Mouse (Mus musculus) cerebellum, adult 2 months (tissue): Measurements from ENCODE around the gene Tcf15. TPM values are rescaled to one million over a fixed set of nuclear protein-coding genes. Genes with fewer than 3 reads are reported as not detected.

Experiments used
- DNase-seq, 2 experiments: peaks; one replicate each; pipeline ENCODE4 v3.0.0; 2021
- H3K27ac ChIP-seq: fragments of 200-500 bp; 2 replicates; pipeline ENCODE4 v1.5.1; 2012; ENCODE audit warnings: low read length, control low read depth, inconsistent platforms; ENCODE audit not compliant: insufficient read depth
- H3K27me3 ChIP-seq: fragments of 200-500 bp; 2 replicates; pipeline ENCODE4 v1.6.1; 2012; ENCODE audit warnings: inconsistent platforms, mild to moderate bottlenecking, low read length, moderate library complexity; ENCODE audit not compliant: control insufficient read depth, insufficient read depth
- H3K4me1 ChIP-seq: fragments of 200-500 bp; 2 replicates; pipeline ENCODE4 v1.6.1; 2011; ENCODE audit warnings: low read length; ENCODE audit not compliant: control insufficient read depth, insufficient read depth
- H3K4me3 ChIP-seq: fragments of 200-500 bp; replicated peaks from 2 replicates; pipeline ENCODE3; 2011; ENCODE audit warnings: mild to moderate bottlenecking, low read depth, low read length, control low read depth; ENCODE audit not compliant: insufficient read depth
- CTCF ChIP-seq: fragments of 200-500 bp; IDR thresholded peaks from 2 replicates; pipeline ENCODE4 v1.5.1; 2011; ENCODE audit warnings: low read depth, mild to moderate bottlenecking, control low read depth, low read length, moderate library complexity, borderline replicate concordance; ENCODE audit not compliant: insufficient read depth
- POLR2A ChIP-seq: fragments of 200-500 bp; IDR thresholded peaks from 2 replicates; pipeline ENCODE4 v1.6.1; 2011; ENCODE audit warnings: low read length, control low read depth, borderline replicate concordance; ENCODE audit not compliant: insufficient read depth
- WGBS: fragments of 180-500 bp; shearing (Covaris S2); methylation state at CpG from one replicate; pipeline ENCODE4 v1.1.7; 2018; 5-methylcytosine and 5-hydroxymethylcytosine counted together
- polyA plus RNA-seq: library from polyadenylated mRNA; depleted of rRNA; stranded (reverse); fragments of >200 nt; gene quantifications from 2 replicates; pipeline ENCODE4 v1.2.3, GENCODE M21; 2012

Gene Tcf15
- polyA plus RNA-seq, 1 experiment = 2.6 TPM

DNA sequence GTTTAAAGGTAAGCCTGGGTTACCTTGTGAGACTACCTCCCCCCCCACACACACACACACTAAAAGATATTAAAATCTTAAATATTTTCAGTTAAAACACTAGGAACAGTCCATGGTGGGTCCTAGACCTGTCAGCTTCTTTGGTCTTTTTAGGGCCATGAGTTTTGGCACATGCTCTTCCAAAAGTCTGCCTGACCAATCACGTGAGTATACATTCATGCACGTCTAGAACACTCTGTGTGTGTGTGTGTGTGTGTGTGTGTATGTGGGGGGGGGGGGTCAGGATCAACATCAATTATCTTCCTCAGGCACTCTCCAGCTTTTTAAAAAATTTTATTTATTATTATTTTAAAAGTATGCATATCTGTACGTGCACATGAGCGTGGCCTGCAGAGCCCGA, 30.9 kb upstream of the Tcf15 start:
- WGBS = 58% methylated on average over 5 of the region's 5 CpGs
- Histone ChIP-seq H3K4me1 (peaks cover 10% of the 10 kb centered on the region), H3K4me3 (no peak overlapping the region), H3K27ac (no peak overlapping the region), H3K27me3 (no peaks in the 10 kb centered on the region; the same call in 1 of the 2 replicates)
- TF ChIP-seq CTCF = no peak
- TF ChIP-seq POLR2A = no peak
- DNase-seq = no peak

DNA sequence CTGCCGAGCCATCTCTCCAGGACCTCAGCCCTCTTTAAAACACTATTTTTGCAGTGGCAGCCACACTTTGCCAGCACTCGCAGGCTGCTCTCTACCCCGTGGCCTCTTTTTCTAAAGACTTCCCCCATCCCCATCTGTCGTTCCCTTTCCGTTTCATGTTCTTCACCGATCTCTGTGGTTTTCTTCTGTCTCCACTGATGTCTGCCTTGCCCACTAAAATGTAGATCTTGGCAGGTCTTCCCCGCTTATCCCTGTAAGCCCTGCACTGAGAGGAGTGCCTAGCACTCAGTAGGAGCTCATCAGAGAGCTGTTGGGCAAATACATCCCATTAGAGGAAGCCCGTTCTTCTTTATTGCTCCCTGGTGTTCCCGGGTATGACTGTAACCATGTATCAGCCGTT, 30.4 kb upstream of the Tcf15 start:
- Histone ChIP-seq H3K27me3 (no peaks in the 10 kb centered on the region; the same call in 1 of the 2 replicates), H3K27ac (no peak overlapping the region), H3K4me3 (no peak overlapping the region), H3K4me1 (peaks cover 10% of the 10 kb centered on the region)
- DNase-seq = no peak
- TF ChIP-seq POLR2A = no peak
- TF ChIP-seq CTCF = no peak
- WGBS = 7% methylated on average over 10 of the region's 10 CpGs

DNA sequence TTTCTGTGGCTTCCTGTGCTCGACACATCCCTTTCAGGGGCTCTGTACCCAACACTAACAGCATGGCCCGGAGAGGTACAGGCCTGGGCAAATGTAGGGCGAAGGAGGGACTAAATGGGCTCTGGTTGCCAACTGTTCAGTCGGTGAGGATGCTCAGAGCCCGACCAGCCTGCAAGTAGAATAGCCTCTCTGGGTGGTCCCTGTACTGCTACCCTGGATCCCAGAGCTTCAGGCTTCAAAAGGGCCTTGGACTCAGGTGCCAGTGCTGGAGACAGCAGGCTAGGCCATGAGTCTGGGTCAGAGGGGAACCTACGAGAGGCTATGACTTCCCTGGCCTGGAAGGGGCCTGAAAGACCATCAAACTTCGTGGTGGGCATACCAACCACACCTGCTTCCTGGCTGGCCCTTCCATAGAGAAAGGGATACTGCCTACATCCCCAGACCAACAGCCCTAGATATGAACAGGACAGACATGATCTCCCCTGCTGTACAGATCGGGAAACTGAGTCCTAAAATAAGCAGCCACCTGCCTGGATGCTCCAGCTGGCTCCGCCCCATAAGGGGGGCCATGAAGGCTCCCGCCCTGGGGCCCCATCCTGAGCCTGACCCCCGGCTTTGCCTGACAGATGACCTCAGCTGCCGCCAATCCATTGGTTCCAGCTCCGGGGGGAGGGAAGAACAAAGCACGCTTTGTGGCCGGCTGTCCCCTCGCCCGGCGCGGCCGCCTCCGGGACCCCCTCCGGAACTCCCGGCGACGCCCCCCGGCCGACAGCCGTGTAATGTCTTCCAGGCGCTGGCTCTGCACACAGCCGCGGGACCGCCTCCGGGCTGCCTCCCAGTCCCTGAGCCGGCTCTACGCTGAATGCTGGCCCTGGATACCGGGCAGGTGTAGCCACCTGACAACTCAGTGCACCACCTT, 29.0 kb upstream of the Tcf15 start:
- TF ChIP-seq CTCF (no peak), POLR2A (no peak)
- H3K27ac ChIP-seq = no peak overlapping the region
- no peak overlapping the region for H3K4me3 ChIP-seq
- H3K27me3 ChIP-seq = no peaks in the 10 kb centered on the region; the same call in 1 of the 2 replicates
- DNase-seq = no peak
- H3K4me1 ChIP-seq = peaks cover 13% of the 10 kb centered on the region
- 18% methylated on average over 36 of the region's 36 CpGs for WGBS

DNA sequence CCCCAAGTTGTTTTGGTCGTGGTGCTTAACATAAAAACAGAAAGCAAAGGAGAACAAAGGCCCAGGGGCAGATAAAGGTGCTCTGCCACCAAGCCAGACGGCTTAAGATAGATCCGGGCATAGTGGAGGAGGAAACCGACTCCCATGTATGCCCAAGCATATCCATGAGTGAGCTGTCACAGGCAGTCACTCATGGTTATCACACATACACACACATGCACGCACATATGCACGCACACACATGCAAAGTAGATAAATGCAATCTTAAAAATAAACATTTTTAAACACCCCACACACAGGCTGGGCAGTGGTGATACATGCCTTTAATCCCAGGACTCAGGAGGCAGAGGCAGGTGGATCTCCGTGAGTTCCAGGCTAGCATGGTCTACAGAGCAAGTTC, 25.7 kb upstream of the Tcf15 start:
- peaks cover 17% of the 10 kb centered on the region for H3K4me1 ChIP-seq
- 95% methylated on average over 7 of the region's 7 CpGs for WGBS
- DNase-seq = no peak
- no peak overlapping the region for H3K4me3 ChIP-seq
- H3K27me3 ChIP-seq = no peaks in the 10 kb centered on the region; the same call in 1 of the 2 replicates
- TF ChIP-seq CTCF (no peak), POLR2A (no peak)
- no peak overlapping the region for H3K27ac ChIP-seq

DNA sequence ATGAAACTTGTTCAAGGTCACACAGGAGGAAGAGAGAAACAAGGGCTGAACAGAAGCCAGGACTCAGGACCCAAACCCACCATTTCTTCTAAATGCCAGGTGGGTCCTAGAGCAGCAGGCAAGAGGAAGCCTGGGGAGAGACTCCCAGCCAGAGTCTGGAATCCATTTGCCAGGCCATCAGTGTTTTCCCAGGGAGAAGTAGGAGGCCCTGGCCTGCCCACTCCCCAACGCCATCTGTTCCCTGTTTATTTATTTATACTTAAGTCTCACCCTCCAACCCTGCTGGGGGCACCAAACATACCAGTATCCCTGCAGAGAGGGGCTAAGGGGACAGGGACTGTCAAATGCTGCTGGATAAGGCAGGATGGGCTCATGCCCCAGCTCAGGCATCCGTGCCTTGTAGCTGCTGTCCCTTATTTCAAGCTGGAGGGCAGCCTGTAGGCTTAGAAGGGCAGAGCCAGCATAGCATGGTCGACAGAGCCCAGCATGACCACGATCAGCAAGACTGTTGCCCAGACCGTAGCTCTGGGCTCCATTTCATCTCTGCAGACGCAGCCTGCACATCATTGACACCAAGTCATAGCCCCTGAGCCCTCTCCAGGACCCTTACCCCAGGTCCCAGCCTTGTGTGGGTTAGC, 24.0 kb upstream of the Tcf15 start:
- WGBS = 15% methylated on average over 6 of the region's 6 CpGs
- Histone ChIP-seq H3K27me3 (no peaks in the 10 kb centered on the region; the same call in 1 of the 2 replicates), H3K27ac (no peak overlapping the region), H3K4me3 (no peak overlapping the region), H3K4me1 (peaks cover 10% of the 10 kb centered on the region)
- DNase-seq = no peak
- no peak for TF ChIP-seq CTCF
- TF ChIP-seq POLR2A = no peak

DNA sequence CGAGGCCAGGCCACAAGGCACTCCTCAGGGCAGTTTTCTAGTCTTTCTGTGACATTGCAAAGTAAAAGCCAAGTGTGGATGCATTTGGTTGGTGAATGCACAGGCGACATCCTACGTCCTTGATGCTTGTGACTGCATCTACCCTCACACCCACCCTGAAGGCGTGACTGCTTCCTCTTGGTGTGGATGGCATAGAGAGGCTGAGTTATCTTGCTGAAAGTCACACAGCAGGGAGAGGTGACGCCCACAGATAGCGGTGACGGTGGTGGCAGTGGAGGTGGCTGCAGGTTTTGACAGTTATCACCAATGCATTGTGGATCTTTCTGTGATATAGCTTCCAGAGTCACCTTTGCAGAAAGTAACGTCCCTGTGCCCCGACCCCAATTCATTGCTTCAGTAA, 20.5 kb upstream of the Tcf15 start:
- no peak for DNase-seq
- Histone ChIP-seq H3K27ac (no peak overlapping the region), H3K27me3 (no peaks in the 10 kb centered on the region), H3K4me3 (no peak overlapping the region), H3K4me1 (peaks cover 8% of the 10 kb centered on the region)
- TF ChIP-seq POLR2A = no peak
- TF ChIP-seq CTCF = no peak
- 88% methylated on average over 9 of the region's 9 CpGs for WGBS

DNA sequence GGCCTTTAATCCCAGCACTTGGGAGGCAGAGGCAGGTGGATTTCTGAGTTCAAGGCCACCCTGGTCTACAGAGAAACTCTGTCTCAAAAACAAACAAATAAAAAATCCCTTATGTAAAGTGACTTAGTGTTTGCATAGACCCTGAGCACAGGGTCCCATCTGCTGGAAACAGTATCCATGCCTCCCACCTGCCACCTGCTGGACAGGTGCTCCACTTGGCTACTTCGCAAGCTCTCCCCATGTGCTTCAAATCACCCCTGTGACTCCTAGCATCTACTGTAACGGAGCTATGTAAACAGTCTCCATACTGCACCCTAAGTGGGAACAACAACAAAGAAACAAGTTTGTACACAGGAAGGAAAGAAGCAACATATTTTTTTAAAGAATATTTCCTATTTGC, 14.8 kb upstream of the Tcf15 start:
- Histone ChIP-seq H3K4me1 (no peaks in the 10 kb centered on the region; the same call in 1 of the 2 replicates), H3K27me3 (no peaks in the 10 kb centered on the region), H3K4me3 (no peak overlapping the region), H3K27ac (no peak overlapping the region)
- WGBS = 60% methylated on average over 2 of the region's 2 CpGs
- no peak for DNase-seq
- TF ChIP-seq CTCF (no peak), POLR2A (no peak)
